Mouse (Mus musculus) heart, adult 2 months (tissue): ENCODE data around the gene Hoxa10.

Experiments
- CTCF ChIP-seq: fragments of 200-600 bp; IDR thresholded peaks from 2 replicates; pipeline ENCODE4 v1.8.1; 2022; ENCODE audit warnings: antibody characterized with exemption, mild to moderate bottlenecking, moderate library complexity
- EP300 ChIP-seq: fragments of 200-500 bp; IDR thresholded peaks from 2 replicates; pipeline ENCODE4 v1.6.1; 2011; ENCODE audit warnings: low read depth, low read length, control low read depth; ENCODE audit not compliant: insufficient read depth

DNA sequence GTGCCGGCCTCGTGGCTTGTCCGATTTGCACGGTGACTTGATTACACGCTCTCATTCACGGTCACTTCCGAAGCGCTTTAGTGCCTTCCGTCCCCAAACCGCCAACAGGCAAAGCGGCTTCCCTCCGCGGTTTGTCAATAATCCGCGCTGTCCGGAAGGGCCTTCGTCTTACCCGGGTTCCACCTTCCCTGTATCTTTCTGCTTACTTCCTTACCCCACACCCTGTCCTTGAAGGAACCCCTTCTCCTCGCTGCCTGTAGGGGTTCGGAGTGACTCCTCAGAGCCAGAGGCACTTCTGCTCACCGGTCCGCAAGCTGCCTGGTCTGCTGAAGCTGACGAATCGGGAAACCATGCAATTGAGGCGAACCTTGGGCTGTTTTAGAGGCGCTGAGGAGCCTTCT lies 5.7 kb upstream of the Hoxa10 start:
- TF ChIP-seq CTCF = no peak
- TF ChIP-seq EP300 = no peak
